Mouse (Mus musculus) liver, embryonic 12.5 days (tissue): ENCODE results near the gene Bysl. TPM values are rescaled to one million over a fixed set of nuclear protein-coding genes. Genes with fewer than 3 reads are reported as not detected.
A peak's percentile ranks its signal among the peaks of the same experiment; 100 is the strongest.
"Not testable (repeated sequence)": the region's sequence is repeated elsewhere in the genome, so short reads cannot be mapped to it uniquely, and the experiment has no call there.

Experiments
- ATAC-seq: fragments of 200-750 bp; cut with Nextera tagmentation; 2 replicates; pipeline ENCODE4 v1.8.0; 2017; ENCODE audit warnings: moderate number of reproducible peaks, mild to moderate bottlenecking, moderate library complexity
- H3K27ac ChIP-seq: fragments of 300-500 bp; sonication (generic); 2 replicates; pipeline ENCODE4 v1.5.1; 2016; ENCODE audit warnings: mild to moderate bottlenecking
- H3K27me3 ChIP-seq: fragments of 300-500 bp; sonication (generic); replicated peaks from 2 replicates; pipeline ENCODE4 v1.6.1; 2016; ENCODE audit warnings: mild to moderate bottlenecking, moderate library complexity
- H3K36me3 ChIP-seq: fragments of 300-500 bp; sonication (generic); 2 replicates; pipeline ENCODE4 v1.6.1; 2016; ENCODE audit warnings: mild to moderate bottlenecking, moderate library complexity
- H3K4me1 ChIP-seq: fragments of 300-500 bp; sonication (generic); 2 replicates; pipeline ENCODE4 v1.6.1; 2016
- H3K4me2 ChIP-seq: fragments of 300-500 bp; sonication (generic); 2 replicates; pipeline ENCODE4 v1.6.1; 2016; ENCODE audit warnings: mild to moderate bottlenecking, moderate library complexity
- H3K4me3 ChIP-seq: fragments of 300-500 bp; sonication (generic); 2 replicates; pipeline ENCODE4 v1.5.1; 2016; ENCODE audit warnings: mild to moderate bottlenecking, moderate library complexity
- H3K9ac ChIP-seq: fragments of 300-500 bp; sonication (generic); 2 replicates; pipeline ENCODE4 v1.6.1; 2016; ENCODE audit warnings: mild to moderate bottlenecking, moderate library complexity
- H3K9me3 ChIP-seq: fragments of 300-500 bp; sonication (generic); replicated peaks from 2 replicates; pipeline ENCODE4 v1.6.1; 2016; ENCODE audit warnings: mild to moderate bottlenecking, moderate library complexity
- WGBS: fragments of 180-500 bp; shearing (Covaris S2); methylation state at CpG from one replicate; pipeline ENCODE4 v1.1.7; 2016; ENCODE audit not compliant: insufficient replicate concordance; 5-methylcytosine and 5-hydroxymethylcytosine counted together
- polyA plus RNA-seq: library from polyadenylated mRNA; unstranded; fragments of >200 nt; fragmentation: Nextera tagmentation; extraction: Ambion mirVana; gene quantifications from 2 replicates; pipeline ENCODE4 v1.2.1, GENCODE M21; 2016

The Bysl gene
- 34.6 and 35.2 TPM in 2 replicates for polyA plus RNA-seq

GRCm38 (mm10) chr17:47610849-47611660 lies at the start of gene Bysl, which contains the start of the genes Med20 and Gm20517:
Gene Bysl (minus strand): TSS chr17:47611492.
Gene Med20 (plus strand): TSS chr17:47611582.
Gene Gm20517 (plus strand): TSS chr17:47611589.
- ATAC-seq: peak; percentile 85
- Histone ChIP-seq H3K36me3 (peaks cover 69% of the 10 kb centered on the region), H3K4me1 (peaks cover 77% of the 10 kb centered on the region), H3K9ac (peak within 1 kb of the TSS; percentile 87), H3K27ac (peak within 1 kb of the TSS; percentile 91), H3K4me2 (peak within 1 kb of the TSS; percentile 90), H3K27me3 (no peaks in the 10 kb centered on the region), H3K4me3 (peak within 1 kb of the TSS; percentile 91), H3K9me3 (no peaks in the 10 kb centered on the region)
- under 1% methylated on average over 59 of the region's 59 CpGs for WGBS

GRCm38 (mm10) chr17:47658741-47659243 lies 47.5 kb upstream of the Bysl start:
- Histone ChIP-seq H3K4me1 (peaks cover 5% of the 10 kb centered on the region; the same call in 1 of the 2 replicates), H3K9me3 (no peaks in the 10 kb centered on the region), H3K36me3 (peaks cover 28% of the 10 kb centered on the region), H3K27ac (no peak overlapping the region), H3K4me2 (no peak overlapping the region), H3K4me3 (no peak overlapping the region), H3K27me3 (no peaks in the 10 kb centered on the region), H3K9ac (no peak overlapping the region)
- no peak for ATAC-seq
- 46% methylated on average over 3 of the region's 3 CpGs for whole genome bisulfite sequencing

- ATAC-seq: no peak
Observed at GRCm38 (mm10) chr17:47657901-47658300, 46.6 kb upstream of the Bysl start.

GRCm38 (mm10) chr17:47655697-47656096 lies 44.4 kb upstream of the Bysl start:
- Histone ChIP-seq H3K4me3 (no peak overlapping the region), H3K9me3 (no peaks in the 10 kb centered on the region), H3K4me2 (no peak overlapping the region), H3K9ac (no peak overlapping the region), H3K36me3 (peaks cover 42% of the 10 kb centered on the region), H3K27me3 (no peaks in the 10 kb centered on the region), H3K4me1 (peaks cover 5% of the 10 kb centered on the region; the same call in 1 of the 2 replicates), H3K27ac (no peak overlapping the region)
- ATAC-seq: no peak
- WGBS: 74% methylated on average over 5 of the region's 5 CpGs

More at GRCm38 (mm10) chr17:47657901-47658300, 46.6 kb upstream of the Bysl start:
- no peak overlapping the region for H3K27ac ChIP-seq
- H3K4me1 ChIP-seq: peaks cover 5% of the 10 kb centered on the region; the same call in 1 of the 2 replicates
- no peak overlapping the region for H3K4me3 ChIP-seq
- H3K4me2 ChIP-seq: no peak overlapping the region
- H3K36me3 ChIP-seq: peaks cover 36% of the 10 kb centered on the region
- H3K9me3 ChIP-seq: no peaks in the 10 kb centered on the region
- no peaks in the 10 kb centered on the region for H3K27me3 ChIP-seq
- WGBS: 74% methylated on average over 4 of the region's 4 CpGs
- no peak overlapping the region for H3K9ac ChIP-seq

GRCm38 (mm10) chr17:47654346-47654745 lies 43.1 kb upstream of the Bysl start:
- not testable (repeated sequence) for H3K9ac ChIP-seq, H3K27me3 ChIP-seq, H3K4me1 ChIP-seq, H3K9me3 ChIP-seq, H3K4me3 ChIP-seq, H3K27ac ChIP-seq, H3K4me2 ChIP-seq, ATAC-seq
- WGBS: 89% methylated on average over 8 of the region's 8 CpGs
- peaks cover 35% of the 10 kb centered on the region for H3K36me3 ChIP-seq

- 82% methylated on average over 2 of the region's 2 CpGs for WGBS
- Histone ChIP-seq H3K9me3 (no peaks in the 10 kb centered on the region), H3K4me1 (peaks cover 6% of the 10 kb centered on the region), H3K9ac (no peak overlapping the region), H3K4me3 (no peak overlapping the region), H3K36me3 (peaks cover 33% of the 10 kb centered on the region), H3K27ac (no peak overlapping the region), H3K27me3 (no peaks in the 10 kb centered on the region), H3K4me2 (no peak overlapping the region)
- no peak for ATAC-seq
Observed at GRCm38 (mm10) chr17:47651953-47652352, 40.7 kb upstream of the Bysl start.

GRCm38 (mm10) chr17:47648966-47649365 lies 37.7 kb upstream of the Bysl start:
- Histone ChIP-seq H3K27me3 (no peaks in the 10 kb centered on the region), H3K27ac (no peak overlapping the region), H3K36me3 (peaks cover 19% of the 10 kb centered on the region), H3K4me1 (peaks cover 31% of the 10 kb centered on the region), H3K4me3 (no peak overlapping the region), H3K9ac (no peak overlapping the region), H3K9me3 (no peaks in the 10 kb centered on the region), H3K4me2 (no peak overlapping the region)
- ATAC-seq: no peak
- WGBS: 65% methylated on average over 4 of the region's 4 CpGs

GRCm38 (mm10) chr17:47646683-47647082 lies 35.4 kb upstream of the Bysl start:
- H3K9me3 ChIP-seq: no peaks in the 10 kb centered on the region
- H3K27ac ChIP-seq: no peak overlapping the region
- H3K36me3 ChIP-seq: peaks cover 7% of the 10 kb centered on the region; the same call in 1 of the 2 replicates
- peaks cover 32% of the 10 kb centered on the region for H3K4me1 ChIP-seq
- no peak overlapping the region for H3K9ac ChIP-seq
- no peak overlapping the region for H3K4me2 ChIP-seq
- ATAC-seq: 0 out of 2 replicates have a peak, but pooled peaks have one; percentile 35
- H3K4me3 ChIP-seq: no peak overlapping the region
- 67% methylated on average over 1 of the region's 1 CpGs for WGBS
- H3K27me3 ChIP-seq: no peaks in the 10 kb centered on the region

- Histone ChIP-seq H3K36me3 (0 out of 2 replicates have a peak, but pooled peaks cover 3% of the 10 kb centered on the region), H3K9ac (no peak overlapping the region), H3K4me2 (no peak overlapping the region), H3K27ac (no peak overlapping the region), H3K9me3 (no peaks in the 10 kb centered on the region), H3K27me3 (no peaks in the 10 kb centered on the region), H3K4me1 (peaks cover 31% of the 10 kb centered on the region), H3K4me3 (no peak overlapping the region)
- WGBS: 84% methylated on average over 2 of the region's 2 CpGs
- ATAC-seq: no peak
Observed at GRCm38 (mm10) chr17:47642992-47643391, 31.7 kb upstream of the Bysl start.

- ATAC-seq: no peak
- Histone ChIP-seq H3K9me3 (no peaks in the 10 kb centered on the region), H3K4me1 (peaks cover 45% of the 10 kb centered on the region), H3K27ac (0 out of 2 replicates have a peak overlapping the region, but pooled peaks have one; percentile 6), H3K36me3 (peaks cover 23% of the 10 kb centered on the region), H3K9ac (no peak overlapping the region), H3K27me3 (no peaks in the 10 kb centered on the region), H3K4me3 (no peak overlapping the region), H3K4me2 (no peak overlapping the region)
- 61% methylated on average over 7 of the region's 7 CpGs for whole genome bisulfite sequencing
Observed at GRCm38 (mm10) chr17:47633999-47634770, 22.9 kb upstream of the Bysl start.

- H3K27ac ChIP-seq: no peak overlapping the region
Observed at GRCm38 (mm10) chr17:47632181-47632840, 21.0 kb upstream of the Bysl start.

More at GRCm38 (mm10) chr17:47632181-47632840, 21.0 kb upstream of the Bysl start:
- H3K9ac ChIP-seq: no peak overlapping the region; the same call in 1 of the 2 replicates
- H3K36me3 ChIP-seq: peaks cover 31% of the 10 kb centered on the region
- peak overlapping the region; percentile 26 for H3K4me2 ChIP-seq
- no peaks in the 10 kb centered on the region for H3K27me3 ChIP-seq
- WGBS: 70% methylated on average over 4 of the region's 4 CpGs
- no peak for ATAC-seq
- H3K9me3 ChIP-seq: no peaks in the 10 kb centered on the region
- no peak overlapping the region for H3K4me3 ChIP-seq
- peaks cover 59% of the 10 kb centered on the region for H3K4me1 ChIP-seq
